Mouse (Mus musculus): ENCODE data around the gene Cyb561. TPM values are rescaled to one million over a fixed set of nuclear protein-coding genes. Genes with fewer than 3 reads are reported as not detected.

Gene Cyb561
- not detected in 2 replicates for polyA plus RNA-seq (2012; ENCODE audit: insufficient read depth, insufficient read length, low replicate concordance, missing spikeins)

GRCm38 (mm10) chr11:105952911-105953386 is at the start of gene Cyb561:
Gene Cyb561, minus strand, starts transcription at chr11:105953336.
- no peak for TF ChIP-seq CTCF (IDR thresholded peaks at IDR 0.05; ENCODE audit: insufficient read depth, low read depth, low read length)
- no peak for TF ChIP-seq POLR2A (IDR thresholded peaks at IDR 0.05; ENCODE audit: insufficient read depth, low read depth, low read length)
- Histone ChIP-seq H3K4me3 (ENCODE audit: insufficient read depth, low read depth, low read length) (no peak within 1 kb of the TSS), H3K27ac (ENCODE audit: insufficient read depth, low read depth, low read length) (no peak within 1 kb of the TSS), H3K4me1 (ENCODE audit: control insufficient read depth, insufficient read depth, low read length) (peaks cover 15% of the 10 kb centered on the region)
- WGBS = 82% methylated on average over 12 of the region's 12 CpGs

- Histone ChIP-seq H3K4me3 (ENCODE audit: insufficient read depth, low read depth, low read length) (no peak overlapping the region), H3K27ac (ENCODE audit: insufficient read depth, low read depth, low read length) (no peak overlapping the region), H3K4me1 (ENCODE audit: control insufficient read depth, insufficient read depth, low read length) (no peaks in the 10 kb centered on the region)
- WGBS = 31% methylated on average over 4 of the region's 4 CpGs
- TF ChIP-seq CTCF (IDR thresholded peaks at IDR 0.05; ENCODE audit: insufficient read depth, low read depth, low read length) (no peak), POLR2A (IDR thresholded peaks at IDR 0.05; ENCODE audit: insufficient read depth, low read depth, low read length) (no peak)
Measured at GRCm38 (mm10) chr11:106001718-106002117, 48.6 kb upstream of the Cyb561 start.

DNA sequence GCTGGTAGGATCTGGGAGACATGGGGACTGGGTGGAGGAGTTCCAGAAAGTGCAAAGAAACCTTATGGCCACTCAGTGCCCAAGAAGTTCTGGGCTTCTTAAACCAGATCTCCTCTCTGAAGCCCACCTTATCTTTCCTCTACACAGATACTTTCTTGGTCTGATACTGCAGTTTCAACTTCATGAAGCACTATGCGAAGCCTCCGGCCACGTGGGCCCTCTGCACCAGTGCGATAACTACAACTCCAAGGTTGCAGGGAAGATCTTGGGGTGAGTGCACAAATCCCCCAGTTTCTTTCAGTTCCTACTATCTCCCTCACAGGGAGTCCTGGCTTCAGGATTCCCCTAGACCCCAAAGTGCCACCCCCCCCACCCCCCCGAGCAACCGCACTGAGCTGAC is 46.9 kb upstream of the Cyb561 start:
- 92% methylated on average over 6 of the region's 6 CpGs for WGBS
- H3K27ac ChIP-seq (ENCODE audit: insufficient read depth, low read depth, low read length) = no peak overlapping the region
- no peak overlapping the region for H3K4me3 ChIP-seq (ENCODE audit: insufficient read depth, low read depth, low read length)
- H3K4me1 ChIP-seq (ENCODE audit: control insufficient read depth, insufficient read depth, low read length) = 0 out of 2 replicates have a peak, but pooled peaks cover 2% of the 10 kb centered on the region
- TF ChIP-seq CTCF (IDR thresholded peaks at IDR 0.05; ENCODE audit: insufficient read depth, low read depth, low read length) = no peak
- TF ChIP-seq POLR2A (IDR thresholded peaks at IDR 0.05; ENCODE audit: insufficient read depth, low read depth, low read length) = no peak

DNA sequence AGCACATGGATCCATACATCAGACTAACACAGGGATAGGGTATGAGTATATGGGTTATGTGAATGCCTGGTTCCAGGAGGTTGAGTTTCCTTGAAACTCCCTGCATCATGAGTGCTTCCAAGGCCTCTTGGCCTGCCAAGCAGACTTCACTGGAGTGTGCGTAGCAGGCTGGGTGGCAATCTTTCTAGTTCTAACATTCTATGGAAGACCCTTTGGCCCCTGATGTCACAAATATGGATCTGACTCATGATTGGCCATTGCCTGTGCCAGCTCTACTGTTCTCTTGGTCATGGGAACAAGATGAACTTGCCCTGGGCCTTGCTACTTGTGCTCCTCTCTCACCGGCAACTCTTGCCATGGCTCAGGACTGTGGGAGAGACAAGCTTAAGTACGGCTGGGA is 41.2 kb upstream of the Cyb561 start, which contains the start of gene Ace3:
Gene Ace3, plus strand, starts transcription at position 301 of the 400 bp plus-strand sequence.
- 0 out of 2 replicates have a peak, but pooled peaks cover 2% of the 10 kb centered on the region for H3K4me1 ChIP-seq (ENCODE audit: control insufficient read depth, insufficient read depth, low read length)
- no peak for TF ChIP-seq POLR2A (IDR thresholded peaks at IDR 0.05; ENCODE audit: insufficient read depth, low read depth, low read length)
- TF ChIP-seq CTCF (IDR thresholded peaks at IDR 0.05; ENCODE audit: insufficient read depth, low read depth, low read length) = no peak
- no peak within 1 kb of the TSS for H3K27ac ChIP-seq (ENCODE audit: insufficient read depth, low read depth, low read length)
- H3K4me3 ChIP-seq (ENCODE audit: insufficient read depth, low read depth, low read length) = no peak within 1 kb of the TSS
- 96% methylated on average over 3 of the region's 3 CpGs for WGBS

- no peaks in the 10 kb centered on the region for H3K4me1 ChIP-seq (ENCODE audit: control insufficient read depth, insufficient read depth, low read length)
- WGBS = 77% methylated on average over 2 of the region's 2 CpGs
- TF ChIP-seq CTCF (IDR thresholded peaks at IDR 0.05; ENCODE audit: insufficient read depth, low read depth, low read length) = no peak
- TF ChIP-seq POLR2A (IDR thresholded peaks at IDR 0.05; ENCODE audit: insufficient read depth, low read depth, low read length) = no peak
Measured at GRCm38 (mm10) chr11:105990231-105990630, 37.1 kb upstream of the Cyb561 start.

DNA sequence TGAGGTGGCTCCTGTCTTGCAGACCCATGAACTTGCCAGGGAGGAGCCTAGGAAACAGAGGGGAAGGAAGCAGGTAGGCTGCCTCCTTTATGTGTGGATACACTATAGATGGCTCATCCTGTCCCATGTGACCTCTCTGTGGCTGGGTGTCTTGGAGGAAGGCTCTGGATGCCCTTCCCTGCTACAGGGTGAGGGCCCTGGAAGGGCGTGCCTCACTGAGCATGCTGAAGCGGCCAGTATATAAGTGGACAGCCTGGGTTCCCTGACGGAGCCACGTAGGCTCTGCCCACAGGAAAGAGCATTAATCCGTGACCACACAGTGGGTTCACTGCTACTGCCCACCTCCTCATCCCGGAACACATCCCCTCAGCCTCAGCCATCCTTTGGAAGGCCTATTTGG is 36.3 kb upstream of the Cyb561 start:
- TF ChIP-seq POLR2A (IDR thresholded peaks at IDR 0.05; ENCODE audit: insufficient read depth, low read depth, low read length) = no peak
- no peak for TF ChIP-seq CTCF (IDR thresholded peaks at IDR 0.05; ENCODE audit: insufficient read depth, low read depth, low read length)
- 79% methylated on average over 6 of the region's 6 CpGs for WGBS
- Histone ChIP-seq H3K27ac (ENCODE audit: insufficient read depth, low read depth, low read length) (no peak overlapping the region), H3K4me3 (ENCODE audit: insufficient read depth, low read depth, low read length) (no peak overlapping the region), H3K4me1 (ENCODE audit: control insufficient read depth, insufficient read depth, low read length) (no peaks in the 10 kb centered on the region)

More at GRCm38 (mm10) chr11:105990231-105990630, 37.1 kb upstream of the Cyb561 start:
- H3K27ac ChIP-seq (ENCODE audit: insufficient read depth, low read depth, low read length) = no peak overlapping the region
- no peak overlapping the region for H3K4me3 ChIP-seq (ENCODE audit: insufficient read depth, low read depth, low read length)

DNA sequence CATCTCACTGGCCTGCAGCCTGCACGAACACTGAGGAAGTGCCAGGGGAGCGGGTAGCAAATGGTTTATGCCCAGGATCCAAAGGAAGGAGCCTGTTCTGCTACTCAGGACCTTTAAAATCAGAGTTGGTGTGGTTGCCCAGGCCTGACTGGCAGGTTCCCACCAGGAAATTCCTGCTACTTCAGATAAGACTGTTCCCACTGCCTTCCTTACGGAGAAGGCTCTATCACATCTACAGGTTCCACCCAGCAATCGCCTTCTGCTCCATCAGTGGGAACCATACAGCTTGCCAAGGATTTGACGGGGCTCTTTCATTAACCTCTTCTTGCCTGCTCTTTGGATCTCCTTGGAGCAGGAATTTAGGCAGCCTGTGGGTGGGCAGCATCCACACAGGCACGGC is 34.3 kb upstream of the Cyb561 start:
- Histone ChIP-seq H3K4me1 (ENCODE audit: control insufficient read depth, insufficient read depth, low read length) (no peaks in the 10 kb centered on the region), H3K4me3 (ENCODE audit: insufficient read depth, low read depth, low read length) (no peak overlapping the region), H3K27ac (ENCODE audit: insufficient read depth, low read depth, low read length) (no peak overlapping the region)
- WGBS = 74% methylated on average over 6 of the region's 6 CpGs
- TF ChIP-seq POLR2A (IDR thresholded peaks at IDR 0.05; ENCODE audit: insufficient read depth, low read depth, low read length) = no peak

DNA sequence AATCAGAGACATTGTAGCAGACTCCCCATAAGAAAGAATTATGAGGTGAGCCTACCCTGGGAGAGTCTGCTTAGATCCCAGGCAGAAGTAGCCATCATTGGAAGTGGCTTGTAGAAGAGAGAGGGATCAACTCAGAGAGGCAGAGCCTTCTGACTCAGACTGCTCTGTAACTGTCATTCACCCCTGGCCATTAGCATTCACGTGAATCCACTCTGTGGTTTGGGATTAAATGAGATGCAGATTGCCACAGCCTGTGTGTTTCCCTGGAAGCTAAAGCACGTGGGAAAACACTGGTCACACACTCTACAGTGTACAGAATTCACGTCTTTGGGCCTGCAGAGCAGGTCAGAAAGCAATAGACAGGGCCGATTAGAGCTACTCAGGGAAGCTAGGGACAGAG is 31.3 kb upstream of the Cyb561 start:
- no peak for TF ChIP-seq CTCF (IDR thresholded peaks at IDR 0.05; ENCODE audit: insufficient read depth, low read depth, low read length)
- TF ChIP-seq POLR2A (IDR thresholded peaks at IDR 0.05; ENCODE audit: insufficient read depth, low read depth, low read length) = no peak
- Histone ChIP-seq H3K4me3 (ENCODE audit: insufficient read depth, low read depth, low read length) (no peak overlapping the region), H3K4me1 (ENCODE audit: control insufficient read depth, insufficient read depth, low read length) (no peaks in the 10 kb centered on the region), H3K27ac (ENCODE audit: insufficient read depth, low read depth, low read length) (no peak overlapping the region)
- WGBS = 76% methylated on average over 4 of the region's 4 CpGs

DNA sequence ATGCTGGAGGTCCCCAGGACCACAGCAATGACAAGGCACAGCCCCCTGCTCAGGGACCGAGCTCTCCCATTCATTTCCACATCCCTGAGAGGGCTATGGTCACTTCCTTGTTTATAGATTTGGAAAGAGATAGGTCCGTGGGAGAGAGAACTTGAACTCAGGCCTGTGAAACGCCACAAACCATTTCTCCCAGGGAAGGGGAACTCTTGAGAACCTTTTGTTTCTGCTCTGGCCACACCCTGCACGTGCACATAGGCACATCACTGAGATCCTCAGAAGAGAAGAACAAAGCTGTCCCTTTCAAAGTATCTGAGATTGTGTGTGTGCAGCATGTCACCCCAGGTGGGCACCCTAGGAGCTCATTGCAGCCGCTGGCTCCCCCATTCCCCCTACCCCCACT is 25.5 kb upstream of the Cyb561 start:
- Histone ChIP-seq H3K4me1 (ENCODE audit: control insufficient read depth, insufficient read depth, low read length) (no peaks in the 10 kb centered on the region), H3K27ac (ENCODE audit: insufficient read depth, low read depth, low read length) (no peak overlapping the region), H3K4me3 (ENCODE audit: insufficient read depth, low read depth, low read length) (no peak overlapping the region)
- no peak for TF ChIP-seq POLR2A (IDR thresholded peaks at IDR 0.05; ENCODE audit: insufficient read depth, low read depth, low read length)
- no peak for TF ChIP-seq CTCF (IDR thresholded peaks at IDR 0.05; ENCODE audit: insufficient read depth, low read depth, low read length)
- WGBS = 79% methylated on average over 5 of the region's 5 CpGs

- no peak overlapping the region for H3K27ac ChIP-seq (ENCODE audit: insufficient read depth, low read depth, low read length)
- TF ChIP-seq CTCF (IDR thresholded peaks at IDR 0.05; ENCODE audit: insufficient read depth, low read depth, low read length) (no peak), POLR2A (IDR thresholded peaks at IDR 0.05; ENCODE audit: insufficient read depth, low read depth, low read length) (no peak)
- H3K4me3 ChIP-seq (ENCODE audit: insufficient read depth, low read depth, low read length) = no peak overlapping the region
- no peaks in the 10 kb centered on the region for H3K4me1 ChIP-seq (ENCODE audit: control insufficient read depth, insufficient read depth, low read length)
- 94% methylated on average over 2 of the region's 2 CpGs for WGBS
Measured at GRCm38 (mm10) chr11:105978232-105978631, 25.1 kb upstream of the Cyb561 start.

Measured in olfactory bulb, adult 2 months (tissue).